ENCODE assay signal across 17 mouse cellular contexts in the genomic region with DNA sequence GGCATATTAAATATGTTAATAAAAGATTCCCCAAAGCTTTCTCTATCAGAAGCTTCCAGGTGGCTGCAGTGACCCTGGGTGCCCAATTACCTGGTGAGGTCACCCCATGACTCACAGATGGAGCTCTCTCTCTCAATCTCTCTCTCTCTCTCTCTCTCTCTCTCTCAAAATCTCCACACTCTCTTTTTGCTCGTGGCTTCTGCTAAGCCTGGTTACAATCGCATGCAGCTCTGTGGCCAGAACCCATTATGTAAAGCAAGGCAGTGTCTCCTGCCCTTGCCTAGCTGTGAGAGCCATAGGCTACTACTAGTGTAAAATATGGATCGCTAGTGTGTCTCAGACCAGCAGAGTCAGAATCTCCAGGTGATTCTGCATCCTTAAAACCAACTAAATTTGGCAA. TPM values are rescaled to one million over a fixed set of nuclear protein-coding genes. Genes with fewer than 3 reads are reported as not detected.
DNase-seq lines count a peak whose midpoint lies in the region; ATAC-seq and TF ChIP-seq lines count a peak whose summit lies in the region.
"Had no signal": no experiment of that assay in that cellular context is flagged by ENCODE, and none has a peak within 500 bp of the region (broad histone marks: within the 10 kb centered on the region; RNA-seq: fewer than 3 reads in every experiment).

No protein-coding gene starts in this region.

- no peak for TF ChIP-seq CTCF in liver, postnatal 0 days (IDR thresholded peaks at IDR 0.05; ENCODE audit: low read depth)

- H3K4me2 ChIP-seq in neural tube, embryonic 12.5 days (replicated peaks) = no peak overlapping the region
- H3K4me2 ChIP-seq in hindbrain, embryonic 12.5 days (replicated peaks) = no peak overlapping the region
- no peak overlapping the region for H3K4me2 ChIP-seq in limb, embryonic 13.5 days (replicated peaks)
- H3K4me2 ChIP-seq in neural tube, embryonic 15.5 days = no peak overlapping the region
- H3K4me2 ChIP-seq in liver, postnatal 0 days (ENCODE audit: low read depth, low read length) = no peak overlapping the region

- H3K27ac ChIP-seq in neural tube, embryonic 12.5 days = peak overlapping the region; percentile 64; the same call in 1 of the 2 replicates
- peak overlapping the region; percentile 95 for H3K27ac ChIP-seq in hindbrain, embryonic 12.5 days
- peak overlapping the region; percentile 6; the same call in 1 of the 2 replicates for H3K27ac ChIP-seq in limb, embryonic 13.5 days
- H3K27ac ChIP-seq in neural tube, embryonic 15.5 days (replicated peaks) = peak overlapping the region; percentile 87
- no peak overlapping the region for H3K27ac ChIP-seq in liver, postnatal 0 days (ENCODE audit: low read depth)
- H3K27ac ChIP-seq: liver, embryonic 14.5 days; stomach, postnatal 0 days had no signal

- no peaks in the 10 kb centered on the region for H3K27me3 ChIP-seq in neural tube, embryonic 12.5 days (replicated peaks)
- H3K27me3 ChIP-seq in hindbrain, embryonic 12.5 days = 0 out of 2 replicates have a peak, but pooled peaks cover 4% of the 10 kb centered on the region
- H3K27me3 ChIP-seq in limb, embryonic 13.5 days = peaks cover 7% of the 10 kb centered on the region; the same call in 1 of the 2 replicates
- H3K27me3 ChIP-seq in neural tube, embryonic 15.5 days (replicated peaks) = no peaks in the 10 kb centered on the region
- H3K27me3 ChIP-seq in liver, postnatal 0 days (ENCODE audit: insufficient read depth, low read length) = no peaks in the 10 kb centered on the region

- no peak overlapping the region for H3K4me3 ChIP-seq in neural tube, embryonic 12.5 days
- H3K4me3 ChIP-seq in hindbrain, embryonic 12.5 days = no peak overlapping the region
- no peak overlapping the region for H3K4me3 ChIP-seq in limb, embryonic 13.5 days
- H3K4me3 ChIP-seq in neural tube, embryonic 15.5 days (replicated peaks) = no peak overlapping the region
- no peak overlapping the region for H3K4me3 ChIP-seq in liver, postnatal 0 days (ENCODE audit: low read depth, low read length)

- no peaks in the 10 kb centered on the region for H3K9me3 ChIP-seq in neural tube, embryonic 12.5 days
- no peaks in the 10 kb centered on the region for H3K9me3 ChIP-seq in hindbrain, embryonic 12.5 days (replicated peaks)
- no peaks in the 10 kb centered on the region for H3K9me3 ChIP-seq in limb, embryonic 13.5 days
- no peaks in the 10 kb centered on the region for H3K9me3 ChIP-seq in neural tube, embryonic 15.5 days (replicated peaks)
- no peaks in the 10 kb centered on the region for H3K9me3 ChIP-seq in liver, postnatal 0 days (ENCODE audit: low read length)

- no peak for DNase-seq in neural tube, embryonic 10.5 days (ENCODE audit: extremely low spot score, low spot score)
- DNase-seq in liver, postnatal 0 days = no peak
- no peak for DNase-seq in right cerebral cortex, adult 18-20 months
- DNase-seq in embryo, embryonic 11 days = no peak
- DNase-seq: cerebellum, adult 8-10 months; heart, adult 18-20 months; kidney, postnatal 25 days; thymus, postnatal 25 days had no signal

- no peaks in the 10 kb centered on the region for H3K36me3 ChIP-seq in neural tube, embryonic 12.5 days
- no peaks in the 10 kb centered on the region for H3K36me3 ChIP-seq in hindbrain, embryonic 12.5 days
- no peaks in the 10 kb centered on the region for H3K36me3 ChIP-seq in limb, embryonic 13.5 days
- H3K36me3 ChIP-seq in neural tube, embryonic 15.5 days = no peaks in the 10 kb centered on the region
- no peaks in the 10 kb centered on the region for H3K36me3 ChIP-seq in liver, postnatal 0 days (replicated peaks; ENCODE audit: insufficient read depth, low read length)

- no peak overlapping the region for H3K9ac ChIP-seq in neural tube, embryonic 12.5 days
- H3K9ac ChIP-seq in hindbrain, embryonic 12.5 days = 0 out of 2 replicates have a peak overlapping the region, but pooled peaks have one; percentile 4
- H3K9ac ChIP-seq in limb, embryonic 13.5 days = no peak overlapping the region
- H3K9ac ChIP-seq in neural tube, embryonic 15.5 days (replicated peaks) = no peak overlapping the region
- H3K9ac ChIP-seq in liver, postnatal 0 days (replicated peaks) = no peak overlapping the region
- H3K9ac ChIP-seq: liver, embryonic 14.5 days had no signal

- no peak for TF ChIP-seq EP300 in liver, postnatal 0 days (IDR thresholded peaks at IDR 0.05; ENCODE audit: low read depth)

- peaks cover 40% of the 10 kb centered on the region for H3K4me1 ChIP-seq in neural tube, embryonic 12.5 days
- H3K4me1 ChIP-seq in hindbrain, embryonic 12.5 days = peaks cover 53% of the 10 kb centered on the region
- H3K4me1 ChIP-seq in limb, embryonic 13.5 days = peaks cover 54% of the 10 kb centered on the region
- peaks cover 63% of the 10 kb centered on the region for H3K4me1 ChIP-seq in neural tube, embryonic 15.5 days
- no peaks in the 10 kb centered on the region for H3K4me1 ChIP-seq in liver, postnatal 0 days (ENCODE audit: insufficient read depth)

- WGBS in neural tube, embryonic 12.5 days = 66% methylated on average over 3 of the region's 3 CpGs
- WGBS in hindbrain, embryonic 12.5 days = 55% methylated on average over 3 of the region's 3 CpGs
- 48% methylated on average over 3 of the region's 3 CpGs for WGBS in limb, embryonic 13.5 days
- 41% methylated on average over 3 of the region's 3 CpGs for WGBS in neural tube, embryonic 15.5 days
- WGBS in liver, postnatal 0 days (ENCODE audit: insufficient replicate concordance) = 64% methylated on average over 3 of the region's 3 CpGs

- ATAC-seq in neural tube, embryonic 12.5 days (ENCODE audit: low FRiP score, low read depth) = no peak
- ATAC-seq in hindbrain, embryonic 12.5 days (ENCODE audit: low FRiP score) = no peak
- ATAC-seq in limb, embryonic 13.5 days (ENCODE audit: low FRiP score, low read depth) = no peak
- ATAC-seq in neural tube, embryonic 15.5 days (ENCODE audit: low FRiP score) = no peak
- ATAC-seq in liver, postnatal 0 days = no peak
- ATAC-seq: intestine, embryonic 16.5 days had no signal

RNA-seq across cellular contexts. Expression of gene Pmfbp1, which starts 28.1 kb away (rescaled TPM):
- 1.7 and 1.8 TPM in 2 replicates for polyA plus RNA-seq in neural tube, embryonic 12.5 days (2016; fragmentation: Nextera tagmentation; extraction: Ambion mirVana)
- polyA plus RNA-seq in hindbrain, embryonic 12.5 days (2016; fragmentation: Nextera tagmentation; extraction: Ambion mirVana) = 2.9 and 3.3 TPM in 2 replicates
- 0.23 and 0.29 TPM in 2 replicates for polyA plus RNA-seq in limb, embryonic 13.5 days (2015; fragmentation: Nextera tagmentation; extraction: Ambion mirVana)
- polyA plus RNA-seq in neural tube, embryonic 15.5 days (2015; fragmentation: Nextera tagmentation; extraction: Ambion mirVana) = 1.0 and 1.5 TPM in 2 replicates
- polyA plus RNA-seq in liver, postnatal 0 days (2015; fragmentation: Nextera tagmentation; extraction: Ambion mirVana) = not detected in 2 replicates
- polyA plus RNA-seq: heart, postnatal 0 days; intestine, embryonic 16.5 days; liver, embryonic 14.5 days; spleen, adult 2 months; stomach, postnatal 0 days had no signal
